Mouse (Mus musculus) heart, embryonic 16.5 days (tissue): ENCODE measurements around the gene Slco1a6. TPM values are rescaled to one million over a fixed set of nuclear protein-coding genes. Genes with fewer than 3 reads are reported as not detected.
"Not testable (repeated sequence)": the region's sequence is repeated elsewhere in the genome, so short reads cannot be mapped to it uniquely, and the experiment has no call there.

Source experiments
- ATAC-seq: fragments of 200-750 bp; cut with Nextera tagmentation; replicated peaks from 2 replicates; pipeline ENCODE4 v1.8.0; 2017; ENCODE audit warnings: moderate number of reproducible peaks; ENCODE audit not compliant: insufficient read depth, low FRiP score; ENCODE audit errors: extremely low read depth
- H3K27ac ChIP-seq: fragments of 300-500 bp; sonication (generic); 2 replicates; pipeline ENCODE4 v1.5.1; 2014; ENCODE audit warnings: mild to moderate bottlenecking, low read length, control low read depth, moderate library complexity
- H3K27me3 ChIP-seq: fragments of 300-500 bp; sonication (generic); 2 replicates; pipeline ENCODE4 v1.6.1; 2014; ENCODE audit warnings: low read length, mixed read lengths; ENCODE audit not compliant: control insufficient read depth, insufficient read depth
- H3K36me3 ChIP-seq: fragments of 300-500 bp; sonication (generic); 2 replicates; pipeline ENCODE4 v1.6.1; 2014; ENCODE audit not compliant: control insufficient read depth, insufficient read depth
- H3K4me1 ChIP-seq: fragments of 300-500 bp; sonication (generic); 2 replicates; pipeline ENCODE4 v1.6.1; 2014; ENCODE audit warnings: low read length, mixed read lengths; ENCODE audit not compliant: control insufficient read depth, insufficient read depth
- H3K4me2 ChIP-seq: fragments of 300-500 bp; sonication (generic); 2 replicates; pipeline ENCODE4 v1.6.1; 2014; ENCODE audit warnings: low read depth, mild to moderate bottlenecking, control low read depth, low read length
- H3K4me3 ChIP-seq: fragments of 300-500 bp; sonication (generic); 2 replicates; pipeline ENCODE4 v1.5.1; 2014; ENCODE audit warnings: mild to moderate bottlenecking, control low read depth, low read length
- H3K9ac ChIP-seq: fragments of 300-500 bp; sonication (generic); 2 replicates; pipeline ENCODE4 v1.6.1; 2014; ENCODE audit warnings: low read length, control low read depth
- H3K9me3 ChIP-seq: fragments of 300-500 bp; sonication (generic); replicated peaks from 2 replicates; pipeline ENCODE4 v1.6.1; 2016; ENCODE audit warnings: low read length; ENCODE audit not compliant: control insufficient read depth
- WGBS: fragments of 180-500 bp; shearing (Covaris S2); extraction: QIAGEN DNeasy Blood & Tissue Kit; methylation state at CpG from one replicate; pipeline ENCODE4 v1.1.7; 2014; 5-methylcytosine and 5-hydroxymethylcytosine counted together
- polyA plus RNA-seq: library from polyadenylated mRNA; unstranded; fragments of >200 nt; fragmentation: Nextera tagmentation; extraction: Ambion mirVana; gene quantifications from 2 replicates; pipeline ENCODE4 v1.2.1, GENCODE M21; 2015

Slco1a6 gene
- 0.35 and 0.42 TPM in 2 replicates for polyA plus RNA-seq

DNA sequence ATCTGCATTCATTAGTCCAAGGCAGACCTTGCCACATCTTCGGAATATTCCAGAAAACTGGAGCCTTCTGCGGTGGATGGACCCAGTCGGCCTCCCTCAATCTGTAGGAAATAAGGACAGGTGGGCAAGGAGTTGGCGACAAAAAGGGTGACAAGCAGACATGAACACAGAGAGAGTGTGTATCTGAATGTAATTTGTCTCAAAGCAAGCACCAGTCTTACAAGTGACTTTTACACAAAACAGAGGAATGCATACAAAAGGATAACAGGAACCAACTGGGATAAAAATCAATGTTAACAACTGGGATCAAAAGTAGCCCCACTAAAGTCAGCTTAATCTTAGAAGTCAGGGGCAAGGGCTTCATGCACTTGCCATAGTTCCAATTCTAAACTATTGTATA is at the start of gene Slco1a6:
Slco1a6 (minus strand) TSS at position 101 of the 400 bp plus-strand sequence.
- Histone ChIP-seq H3K4me2 (no peak within 1 kb of the TSS), H3K36me3 (no peaks in the 10 kb centered on the region), H3K27me3 (no peaks in the 10 kb centered on the region), H3K4me3 (no peak within 1 kb of the TSS), H3K9ac (no peak within 1 kb of the TSS), H3K27ac (no peak within 1 kb of the TSS), H3K9me3 (no peaks in the 10 kb centered on the region), H3K4me1 (no peaks in the 10 kb centered on the region)
- no peak for ATAC-seq
- 86% methylated on average over 4 of the region's 4 CpGs for WGBS

DNA sequence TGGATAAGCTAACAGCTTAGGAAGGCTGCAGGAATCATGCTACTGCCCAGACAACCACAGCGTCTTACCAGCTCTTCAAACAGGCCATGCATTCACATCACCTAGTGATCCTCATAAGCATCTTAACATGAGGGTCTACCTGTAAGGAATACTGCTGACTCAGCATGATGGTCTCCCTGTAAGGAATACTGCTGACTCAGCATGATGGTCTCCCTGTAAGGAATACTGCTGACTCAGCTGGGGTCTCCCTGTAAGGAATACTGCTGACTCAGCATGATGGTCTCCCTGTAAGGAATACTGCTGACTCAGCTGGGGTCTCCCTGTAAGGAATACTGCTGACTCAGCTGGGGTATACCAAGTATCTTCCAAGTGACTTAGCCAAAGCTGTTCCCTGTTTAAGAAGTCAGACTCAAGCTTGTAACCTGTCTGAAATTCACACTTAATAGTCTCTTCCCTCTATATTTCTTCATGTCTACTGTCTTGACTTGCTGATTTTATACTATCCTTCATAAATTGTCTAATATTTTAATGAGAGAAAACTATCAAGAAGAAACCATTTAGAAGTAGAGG is 42.5 kb upstream of the Slco1a6 start:
- not testable (repeated sequence) for H3K27me3 ChIP-seq, H3K36me3 ChIP-seq, H3K9ac ChIP-seq, H3K4me1 ChIP-seq, ATAC-seq, H3K4me2 ChIP-seq, H3K4me3 ChIP-seq, H3K27ac ChIP-seq, H3K9me3 ChIP-seq
- WGBS = 94% methylated on average over 1 of the region's 1 CpGs

DNA sequence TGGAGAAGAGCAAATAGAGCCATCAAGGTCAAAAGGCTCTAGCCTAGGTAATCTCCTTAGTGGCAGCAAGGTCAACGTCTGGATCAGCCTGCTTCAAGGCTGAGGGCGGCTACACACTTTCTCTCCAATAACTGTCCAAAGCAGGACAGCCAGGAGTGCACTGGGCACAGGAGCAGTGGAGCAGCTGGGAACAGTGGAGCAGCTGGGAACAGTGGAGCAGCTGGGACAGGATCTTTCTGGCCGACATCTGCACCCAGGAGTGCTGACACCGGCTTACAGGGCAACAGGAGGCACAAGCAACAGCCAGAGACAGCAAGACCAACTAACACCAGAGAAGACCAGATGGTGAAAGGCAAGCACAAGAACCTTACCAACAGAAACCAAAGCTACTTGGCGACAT is 36.7 kb upstream of the Slco1a6 start:
- H3K4me1 ChIP-seq = no peaks in the 10 kb centered on the region
- H3K9me3 ChIP-seq = no peaks in the 10 kb centered on the region
- WGBS = 72% methylated on average over 5 of the region's 5 CpGs
- no peaks in the 10 kb centered on the region for H3K36me3 ChIP-seq
- no peaks in the 10 kb centered on the region for H3K27me3 ChIP-seq
- H3K9ac ChIP-seq = no peak overlapping the region
- H3K27ac ChIP-seq = no peak overlapping the region
- H3K4me2 ChIP-seq = no peak overlapping the region
- no peak overlapping the region for H3K4me3 ChIP-seq
- no peak for ATAC-seq

DNA sequence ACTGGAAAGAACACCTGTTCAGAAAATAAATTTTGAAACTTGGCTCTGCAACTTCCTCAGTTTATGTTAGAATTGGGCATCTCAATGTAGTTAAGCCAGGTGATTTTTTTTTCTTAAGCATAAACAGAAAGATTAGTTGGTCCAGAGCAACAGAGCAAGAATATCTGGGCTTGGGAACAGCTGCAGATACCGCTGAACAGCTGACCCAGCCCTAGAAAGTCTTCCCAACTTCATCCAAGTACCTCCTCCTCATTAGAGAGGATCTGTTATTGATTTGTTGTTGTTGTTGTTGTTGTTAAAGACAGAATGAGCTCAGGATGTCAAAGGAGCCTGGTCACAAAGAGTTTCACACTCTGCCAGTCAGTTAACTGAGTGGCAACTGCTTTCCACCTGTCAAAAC is 31.1 kb upstream of the Slco1a6 start:
- Histone ChIP-seq H3K27ac (no peak overlapping the region), H3K9ac (no peak overlapping the region), H3K4me1 (no peaks in the 10 kb centered on the region), H3K4me3 (no peak overlapping the region), H3K27me3 (no peaks in the 10 kb centered on the region), H3K9me3 (no peaks in the 10 kb centered on the region), H3K4me2 (no peak overlapping the region), H3K36me3 (no peaks in the 10 kb centered on the region)
- no peak for ATAC-seq
- 66% methylated on average over 1 of the region's 1 CpGs for WGBS

DNA sequence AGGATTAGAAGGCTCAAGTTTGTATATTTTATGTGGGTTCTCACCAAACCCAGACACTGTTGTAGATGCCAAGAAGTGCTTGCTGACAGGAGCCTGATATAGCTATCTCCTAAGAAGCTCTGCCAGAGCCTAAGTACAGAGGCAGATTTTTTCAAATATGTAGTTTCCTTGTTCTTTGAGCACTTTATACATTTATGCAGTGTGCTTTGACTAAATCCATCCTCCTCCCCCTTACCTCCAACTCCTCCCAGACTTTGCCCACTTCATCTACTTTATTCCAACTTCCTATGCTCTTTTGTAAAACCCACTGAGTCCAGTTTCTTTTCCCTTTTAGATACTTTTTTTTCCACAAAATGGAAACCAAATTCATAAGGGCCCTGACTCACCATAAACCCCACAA is 11.8 kb upstream of the Slco1a6 start:
- no peaks in the 10 kb centered on the region for H3K36me3 ChIP-seq
- H3K4me2 ChIP-seq = no peak overlapping the region
- no peaks in the 10 kb centered on the region for H3K9me3 ChIP-seq
- no peaks in the 10 kb centered on the region for H3K27me3 ChIP-seq
- no peak overlapping the region for H3K9ac ChIP-seq
- no peak overlapping the region for H3K4me3 ChIP-seq
- H3K27ac ChIP-seq = no peak overlapping the region
- ATAC-seq = no peak
- no peaks in the 10 kb centered on the region for H3K4me1 ChIP-seq

DNA sequence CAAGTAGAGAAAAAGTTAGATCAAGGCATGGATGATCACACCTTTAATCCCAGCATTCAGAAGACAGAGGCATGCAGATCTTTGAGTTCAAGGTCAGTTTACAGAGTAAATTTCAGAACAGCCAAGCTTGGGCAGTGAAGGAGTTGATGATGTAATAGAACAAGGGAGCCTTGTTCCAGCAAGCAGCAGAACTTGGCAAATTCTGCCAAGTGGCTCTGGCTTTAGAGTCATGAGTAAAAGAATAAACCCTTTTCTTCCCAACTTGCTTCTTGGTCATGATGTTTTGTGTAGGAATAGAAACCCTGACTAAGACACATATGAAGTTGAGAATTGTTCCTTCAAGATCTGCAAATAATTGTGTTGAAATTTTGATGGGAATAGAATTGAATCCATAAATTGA is 3.5 kb upstream of the Slco1a6 start:
- no peaks in the 10 kb centered on the region for H3K27me3 ChIP-seq
- H3K4me2 ChIP-seq = no peak overlapping the region
- ATAC-seq = no peak
- H3K9ac ChIP-seq = no peak overlapping the region
- H3K27ac ChIP-seq = no peak overlapping the region
- no peak overlapping the region for H3K4me3 ChIP-seq
- no peaks in the 10 kb centered on the region for H3K36me3 ChIP-seq
- no peaks in the 10 kb centered on the region for H3K4me1 ChIP-seq
- H3K9me3 ChIP-seq = no peaks in the 10 kb centered on the region

DNA sequence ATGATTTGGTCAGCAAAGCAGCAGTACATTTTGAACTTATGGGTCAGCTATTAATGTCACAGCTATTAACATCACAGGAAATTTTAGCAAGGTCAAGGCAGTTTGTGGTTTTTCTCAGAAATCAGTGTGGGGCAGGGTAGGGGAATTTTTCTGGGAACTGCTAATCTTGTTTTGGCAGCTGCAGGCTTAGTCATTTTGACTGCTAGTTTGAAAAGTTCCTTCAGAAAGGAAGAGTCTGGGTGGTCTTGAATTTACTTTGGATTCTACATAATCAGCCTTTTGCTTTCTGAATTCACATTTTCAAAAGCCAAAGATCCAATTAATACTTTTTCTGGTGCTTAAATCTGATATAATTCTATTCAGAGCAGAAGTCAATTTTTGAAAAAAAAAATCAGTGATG is 1.4 kb upstream of the Slco1a6 start:
- Histone ChIP-seq H3K36me3 (no peaks in the 10 kb centered on the region), H3K4me3 (no peak overlapping the region), H3K4me2 (no peak overlapping the region), H3K4me1 (no peaks in the 10 kb centered on the region), H3K27ac (no peak overlapping the region), H3K9me3 (no peaks in the 10 kb centered on the region), H3K27me3 (no peaks in the 10 kb centered on the region), H3K9ac (no peak overlapping the region)
- ATAC-seq = no peak

DNA sequence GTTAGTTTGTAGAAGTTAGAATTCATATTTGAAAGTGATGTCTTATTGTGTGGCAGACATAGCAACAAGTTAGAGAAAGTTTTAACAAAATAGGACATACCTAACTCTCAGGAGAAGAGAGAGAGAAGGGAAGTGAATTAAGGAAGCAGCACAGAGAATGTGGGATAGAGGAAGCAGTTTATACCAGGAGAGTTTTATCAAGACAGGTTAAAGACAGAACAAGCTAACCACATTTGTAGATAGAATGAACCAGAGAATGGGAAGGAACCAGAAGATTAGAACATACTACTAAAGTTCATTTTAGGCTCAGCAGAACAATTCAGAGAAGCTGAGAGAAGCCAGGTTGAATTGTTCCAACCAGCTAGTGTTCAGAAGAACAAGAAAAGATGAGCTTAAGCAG is 7.8 kb downstream of the Slco1a6 start:
- Histone ChIP-seq H3K9ac (no peak overlapping the region), H3K9me3 (no peaks in the 10 kb centered on the region), H3K4me1 (no peaks in the 10 kb centered on the region), H3K4me2 (no peak overlapping the region), H3K36me3 (no peaks in the 10 kb centered on the region), H3K27ac (no peak overlapping the region), H3K4me3 (no peak overlapping the region), H3K27me3 (no peaks in the 10 kb centered on the region)
- ATAC-seq = no peak

DNA sequence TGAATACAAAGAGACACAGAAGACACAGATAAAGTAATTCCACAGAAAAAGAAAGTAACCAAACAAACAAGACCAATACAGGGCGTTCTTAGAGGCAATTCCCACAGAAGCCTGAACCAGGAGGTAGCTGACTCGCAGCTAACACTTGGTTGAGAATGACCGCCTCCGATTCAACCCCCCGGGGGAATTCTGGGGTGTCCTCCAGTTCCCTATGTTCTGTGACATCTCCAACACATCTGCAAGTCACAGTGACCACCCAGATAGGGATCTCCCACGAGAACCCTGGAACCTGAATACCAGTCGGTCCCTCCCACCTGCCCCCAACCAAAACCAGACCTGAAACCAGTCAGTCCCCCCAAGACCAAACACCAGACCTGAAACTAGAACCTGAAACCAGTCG is 14.1 kb downstream of the Slco1a6 start:
- 76% methylated on average over 8 of the region's 8 CpGs for WGBS
- Histone ChIP-seq H3K4me1 (no peaks in the 10 kb centered on the region), H3K9ac (no peak overlapping the region), H3K36me3 (no peaks in the 10 kb centered on the region), H3K27me3 (no peaks in the 10 kb centered on the region), H3K4me2 (no peak overlapping the region), H3K27ac (no peak overlapping the region), H3K4me3 (no peak overlapping the region), H3K9me3 (no peaks in the 10 kb centered on the region)
- ATAC-seq = no peak

DNA sequence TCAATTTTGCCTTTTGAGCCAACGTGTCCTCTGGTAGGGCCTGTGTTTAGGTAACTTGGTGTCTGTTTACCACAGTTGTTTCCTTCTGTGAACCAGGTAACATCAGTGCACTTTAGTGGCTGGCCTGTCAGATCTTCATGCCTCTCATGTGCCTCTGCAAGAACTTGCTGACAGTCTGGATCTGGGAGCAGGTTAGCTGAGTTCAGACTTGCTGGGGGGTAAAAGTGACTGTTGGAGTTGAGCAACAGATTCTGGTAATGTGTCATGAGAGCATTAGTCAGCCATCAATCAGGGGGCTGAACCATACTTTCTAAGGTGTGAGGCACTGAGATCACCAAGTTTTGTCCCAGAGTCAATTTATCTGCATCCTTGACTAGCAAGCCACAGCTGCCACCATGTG is 16.4 kb downstream of the Slco1a6 start:
- no peak overlapping the region for H3K4me2 ChIP-seq
- no peaks in the 10 kb centered on the region for H3K4me1 ChIP-seq
- H3K9me3 ChIP-seq = no peaks in the 10 kb centered on the region; the same call in 1 of the 2 replicates
- no peak overlapping the region for H3K27ac ChIP-seq
- H3K9ac ChIP-seq = no peak overlapping the region
- no peak overlapping the region for H3K4me3 ChIP-seq
- no peaks in the 10 kb centered on the region for H3K36me3 ChIP-seq
- 59% methylated on average over 1 of the region's 1 CpGs for WGBS
- H3K27me3 ChIP-seq = no peaks in the 10 kb centered on the region
- ATAC-seq = no peak
